Mouse (Mus musculus): ENCODE results near the gene Mctp2. TPM values are rescaled to one million over a fixed set of nuclear protein-coding genes. Genes with fewer than 3 reads are reported as not detected.
"Not testable (repeated sequence)": the region's sequence is repeated elsewhere in the genome, so short reads cannot be mapped to it uniquely, and the experiment has no call there.

The Mctp2 gene
- total and polyA plus RNA-seq, 2 experiments from 2014 or later: 0.44 to 0.71 TPM

- ATAC-seq (ENCODE audit: low FRiP score) (no peak), DNase-seq (ENCODE audit: low spot score) (no peak)
- Histone ChIP-seq H3K9me3 (ENCODE audit: low read length) (no peaks in the 10 kb centered on the region), H3K4me3 (ENCODE audit: low read depth, low read length) (no peak overlapping the region), H3K27ac (ENCODE audit: low read depth, low read length) (no peak overlapping the region), H3K36me3 (ENCODE audit: insufficient read depth, low read length) (no peaks in the 10 kb centered on the region), H3K27me3 (ENCODE audit: insufficient read depth, low read length) (no peaks in the 10 kb centered on the region), H3K4me1 (ENCODE audit: insufficient read depth, low read length) (no peaks in the 10 kb centered on the region), H3K4me2 (ENCODE audit: low read depth, low read length, poor library complexity, severe bottlenecking) (no peak overlapping the region), H3K9ac (replicated peaks; ENCODE audit: low read length, poor library complexity, severe bottlenecking) (no peak overlapping the region)
- WGBS: 84% methylated on average over 6 of the region's 6 CpGs
- TF ChIP-seq CTCF (IDR thresholded peaks at IDR 0.05): no peak
Measured at GRCm38 (mm10) chr7:72269994-72270393, 36.4 kb downstream of the Mctp2 start.

DNA sequence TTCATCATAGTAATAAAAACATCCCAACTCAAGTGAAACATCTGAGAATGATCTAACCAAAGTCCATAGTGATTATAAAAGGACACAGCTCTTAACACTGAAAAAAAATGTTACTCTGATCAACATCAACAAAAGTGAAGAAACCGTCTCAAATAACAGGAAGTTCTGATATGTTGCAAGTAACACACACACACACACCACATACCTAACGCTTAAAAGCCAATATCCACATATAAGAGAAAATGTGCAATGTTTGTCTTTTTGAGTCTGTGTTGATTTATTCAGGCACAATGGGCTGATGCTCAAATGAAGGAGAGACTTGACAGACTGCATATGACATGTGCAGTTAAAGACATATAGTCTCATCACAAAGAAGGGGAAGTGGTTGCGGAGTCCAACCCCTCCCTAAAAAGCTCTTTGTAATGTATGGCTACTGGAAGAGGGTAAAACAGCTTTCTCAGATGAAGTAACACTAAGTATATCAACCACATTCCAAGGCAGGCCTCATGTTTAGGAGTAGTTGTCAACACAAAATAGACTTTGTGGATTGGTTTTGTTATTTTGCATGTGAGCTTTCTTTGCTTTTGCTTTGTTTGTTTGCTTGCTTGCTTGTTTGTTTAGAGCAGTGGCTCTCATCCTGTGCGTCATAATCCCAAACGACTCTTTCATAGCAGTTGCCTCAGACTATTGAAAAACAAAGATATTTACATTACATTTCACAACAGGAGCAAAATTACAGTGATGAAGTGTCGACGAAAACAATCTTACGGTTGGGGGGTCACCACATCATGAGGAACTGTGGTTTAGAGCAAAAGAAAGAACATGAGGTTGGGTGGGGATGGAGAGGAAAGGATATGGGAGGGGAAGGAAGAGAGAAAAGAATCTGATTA is 45.4 kb downstream of the Mctp2 start:
- Histone ChIP-seq H3K36me3 (ENCODE audit: insufficient read depth, low read length) (no peaks in the 10 kb centered on the region), H3K4me2 (ENCODE audit: low read depth, low read length, poor library complexity, severe bottlenecking) (no peak overlapping the region), H3K27ac (ENCODE audit: low read depth, low read length) (no peak overlapping the region), H3K4me3 (ENCODE audit: low read depth, low read length) (no peak overlapping the region), H3K9ac (replicated peaks; ENCODE audit: low read length, poor library complexity, severe bottlenecking) (no peak overlapping the region), H3K27me3 (ENCODE audit: insufficient read depth, low read length) (no peaks in the 10 kb centered on the region), H3K9me3 (ENCODE audit: low read length) (no peaks in the 10 kb centered on the region), H3K4me1 (ENCODE audit: insufficient read depth, low read length) (no peaks in the 10 kb centered on the region)
- no peak for TF ChIP-seq CTCF (IDR thresholded peaks at IDR 0.05)
- ATAC-seq (ENCODE audit: low FRiP score): no peak
- WGBS: 93% methylated on average over 8 of the region's 8 CpGs
- DNase-seq (ENCODE audit: low spot score): no peak

DNA sequence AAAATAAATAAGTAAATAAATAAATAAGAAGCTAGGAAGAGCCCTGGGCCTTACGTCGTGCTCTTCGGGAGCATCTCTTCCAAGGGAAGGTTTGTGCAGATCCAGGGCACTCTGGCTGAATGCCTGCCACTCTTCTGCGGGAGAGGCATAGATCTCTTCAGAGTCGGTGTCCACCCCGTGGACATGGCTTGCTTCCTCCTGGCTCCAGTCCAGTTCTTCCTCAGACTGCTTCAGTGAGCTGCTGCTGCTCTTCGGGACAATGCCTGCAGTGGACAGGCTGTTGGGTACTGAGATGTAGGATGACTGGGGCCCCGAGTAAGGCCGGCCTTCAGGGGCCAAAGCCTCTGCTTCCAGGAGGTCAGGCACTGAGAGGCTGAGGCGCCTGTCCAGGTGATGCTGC is 47.4 kb downstream of the Mctp2 start:
- no peak overlapping the region for H3K27ac ChIP-seq (ENCODE audit: low read depth, low read length)
- no peak for TF ChIP-seq CTCF (IDR thresholded peaks at IDR 0.05)
- H3K9me3 ChIP-seq (ENCODE audit: low read length): no peaks in the 10 kb centered on the region
- no peak overlapping the region for H3K9ac ChIP-seq (replicated peaks; ENCODE audit: low read length, poor library complexity, severe bottlenecking)
- 86% methylated on average over 10 of the region's 10 CpGs for WGBS
- no peak overlapping the region for H3K4me2 ChIP-seq (ENCODE audit: low read depth, low read length, poor library complexity, severe bottlenecking)
- DNase-seq (ENCODE audit: low spot score): peak; percentile 46
- H3K4me1 ChIP-seq (ENCODE audit: insufficient read depth, low read length): no peaks in the 10 kb centered on the region
- ATAC-seq (ENCODE audit: low FRiP score): no peak
- H3K27me3 ChIP-seq (ENCODE audit: insufficient read depth, low read length): no peaks in the 10 kb centered on the region
- no peaks in the 10 kb centered on the region for H3K36me3 ChIP-seq (ENCODE audit: insufficient read depth, low read length)
- no peak overlapping the region for H3K4me3 ChIP-seq (ENCODE audit: low read depth, low read length)

DNA sequence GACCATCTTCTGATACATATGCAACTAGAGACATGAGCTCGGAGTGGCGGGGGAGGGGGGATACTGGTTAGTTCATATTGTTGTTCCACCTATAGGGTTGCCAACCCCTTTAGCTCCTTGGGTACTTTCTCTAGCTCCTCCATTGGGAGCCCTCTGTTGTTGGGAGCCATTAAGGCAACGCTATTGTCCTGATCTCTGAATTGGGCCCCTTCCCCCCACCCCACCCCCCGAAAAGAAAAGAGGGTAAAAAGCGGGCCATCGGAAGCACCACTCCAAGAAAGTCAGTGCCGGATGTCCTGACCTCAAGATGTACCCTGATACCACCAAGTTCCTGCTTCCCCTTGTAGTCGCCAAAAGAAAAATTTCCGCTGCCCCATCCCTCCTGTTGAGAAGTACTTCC is 56.1 kb downstream of the Mctp2 start:
- 93% methylated on average over 5 of the region's 9 CpGs for WGBS
- not testable (repeated sequence) for H3K27me3 ChIP-seq (ENCODE audit: insufficient read depth, low read length); H3K36me3 ChIP-seq (ENCODE audit: insufficient read depth, low read length); H3K4me1 ChIP-seq (ENCODE audit: insufficient read depth, low read length); H3K9ac ChIP-seq (replicated peaks; ENCODE audit: low read length, poor library complexity, severe bottlenecking); H3K9me3 ChIP-seq (ENCODE audit: low read length); H3K4me2 ChIP-seq (ENCODE audit: low read depth, low read length, poor library complexity, severe bottlenecking); H3K4me3 ChIP-seq (ENCODE audit: low read depth, low read length); H3K27ac ChIP-seq (ENCODE audit: low read depth, low read length); DNase-seq (ENCODE audit: low spot score); ATAC-seq (ENCODE audit: low FRiP score)

- Histone ChIP-seq H3K27me3 (ENCODE audit: insufficient read depth, low read length) (no peaks in the 10 kb centered on the region), H3K9me3 (ENCODE audit: low read length) (no peaks in the 10 kb centered on the region), H3K9ac (replicated peaks; ENCODE audit: low read length, poor library complexity, severe bottlenecking) (no peak overlapping the region), H3K4me1 (ENCODE audit: insufficient read depth, low read length) (no peaks in the 10 kb centered on the region), H3K27ac (ENCODE audit: low read depth, low read length) (no peak overlapping the region), H3K4me3 (ENCODE audit: low read depth, low read length) (no peak overlapping the region), H3K36me3 (ENCODE audit: insufficient read depth, low read length) (no peaks in the 10 kb centered on the region), H3K4me2 (ENCODE audit: low read depth, low read length, poor library complexity, severe bottlenecking) (no peak overlapping the region)
- ATAC-seq (ENCODE audit: low FRiP score) (no peak), DNase-seq (ENCODE audit: low spot score) (no peak)
- 94% methylated on average over 9 of the region's 9 CpGs for WGBS
- TF ChIP-seq CTCF (IDR thresholded peaks at IDR 0.05): no peak; the same call in 1 of the 2 replicates
Measured at GRCm38 (mm10) chr7:72241269-72241668, 65.1 kb downstream of the Mctp2 start.

DNA sequence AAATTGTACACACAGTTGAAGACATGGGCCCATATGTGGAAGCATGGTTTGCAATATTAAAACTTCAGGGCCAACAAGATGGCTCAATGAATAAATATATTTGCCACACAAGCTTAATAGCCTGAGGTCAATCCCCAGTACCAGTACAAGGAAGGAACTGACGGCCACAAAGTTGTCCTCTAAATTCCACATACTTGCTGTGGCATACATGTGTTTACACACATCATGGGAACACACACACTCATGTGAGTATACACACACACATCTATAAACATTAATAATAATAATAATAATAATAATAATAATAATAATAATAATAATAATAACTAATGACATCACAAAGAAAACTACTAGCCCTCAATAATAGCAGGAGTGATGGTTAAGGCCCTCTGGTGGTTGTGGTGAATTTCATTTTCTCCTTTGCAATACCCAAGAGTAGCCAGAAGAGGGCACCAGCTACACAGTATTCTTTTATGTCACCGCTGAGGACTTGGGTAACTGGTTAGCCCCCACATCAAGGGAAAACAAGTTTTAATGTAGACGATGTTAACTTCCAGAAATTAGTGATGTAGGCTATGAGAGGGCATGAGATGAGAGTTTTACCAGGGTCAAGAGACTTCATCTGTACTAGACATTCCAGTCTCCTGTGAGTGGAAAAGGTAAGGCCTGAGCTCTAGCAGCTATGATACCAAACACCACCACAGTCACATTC is 66.5 kb downstream of the Mctp2 start:
- TF ChIP-seq CTCF (IDR thresholded peaks at IDR 0.05): peak; percentile 89
- Histone ChIP-seq H3K4me3 (ENCODE audit: low read depth, low read length) (no peak overlapping the region), H3K4me2 (ENCODE audit: low read depth, low read length, poor library complexity, severe bottlenecking) (no peak overlapping the region), H3K4me1 (ENCODE audit: insufficient read depth, low read length) (no peaks in the 10 kb centered on the region), H3K27ac (ENCODE audit: low read depth, low read length) (no peak overlapping the region), H3K9ac (replicated peaks; ENCODE audit: low read length, poor library complexity, severe bottlenecking) (no peak overlapping the region), H3K9me3 (ENCODE audit: low read length) (no peaks in the 10 kb centered on the region), H3K36me3 (ENCODE audit: insufficient read depth, low read length) (no peaks in the 10 kb centered on the region), H3K27me3 (ENCODE audit: insufficient read depth, low read length) (no peaks in the 10 kb centered on the region)
- DNase-seq (ENCODE audit: low spot score): peak; percentile 65
- WGBS: 32% methylated on average over 3 of the region's 3 CpGs
- no peak for ATAC-seq (ENCODE audit: low FRiP score)
